Mouse (Mus musculus) megakaryocyte, embryonic 14.5 days (primary cell): Measurements from ENCODE around the gene Dapl1. TPM values are rescaled to one million over a fixed set of nuclear protein-coding genes. Genes with fewer than 3 reads are reported as not detected.

Source experiments
- H3K27me3 ChIP-seq: replicated peaks from 2 replicates; pipeline ENCODE3; 2012; ENCODE audit warnings: inconsistent platforms
- H3K36me3 ChIP-seq: replicated peaks from 2 replicates; pipeline ENCODE3; 2012; ENCODE audit warnings: low read length, inconsistent platforms, mixed read lengths
- H3K4me1 ChIP-seq: 2 replicates; pipeline ENCODE4 v1.6.1; 2012; ENCODE audit warnings: inconsistent platforms
- H3K4me3 ChIP-seq: replicated peaks from 2 replicates; pipeline ENCODE3; 2012; ENCODE audit warnings: moderate library complexity, mild to moderate bottlenecking, inconsistent platforms
- H3K9me3 ChIP-seq: 2 replicates; pipeline ENCODE4 v1.6.1; 2012; ENCODE audit warnings: inconsistent platforms
- FLI1 ChIP-seq: IDR thresholded peaks from 2 replicates; pipeline ENCODE4 v1.6.1; 2012; ENCODE audit warnings: low read length, inconsistent platforms, mixed read lengths
- GATA1 ChIP-seq: IDR thresholded peaks from 3 replicates; pipeline ENCODE4 v1.6.1; 2012; ENCODE audit warnings: mixed read lengths, low read length, inconsistent platforms, borderline replicate concordance
- polyA plus RNA-seq: library from polyadenylated mRNA; stranded (reverse); fragments of >175 nt; gene quantifications from 2 replicates; pipeline ENCODE4 v1.2.3, GENCODE M21; 2012; ENCODE audit warnings: low replicate concordance; ENCODE audit not compliant: insufficient read depth

The Dapl1 gene
- polyA plus RNA-seq, 1 experiment: not detected

GRCm38 (mm10) chr2:59470326-59471031 is 14.0 kb upstream of the Dapl1 start:
- no peaks in the 10 kb centered on the region for H3K9me3 ChIP-seq
- peaks cover 2% of the 10 kb centered on the region for H3K27me3 ChIP-seq
- TF ChIP-seq FLI1 (no peak), GATA1 (no peak)
- H3K4me1 ChIP-seq: peaks cover under 1% of the 10 kb centered on the region; the same call in 1 of the 2 replicates
- no peaks in the 10 kb centered on the region for H3K36me3 ChIP-seq
- no peak overlapping the region for H3K4me3 ChIP-seq

DNA sequence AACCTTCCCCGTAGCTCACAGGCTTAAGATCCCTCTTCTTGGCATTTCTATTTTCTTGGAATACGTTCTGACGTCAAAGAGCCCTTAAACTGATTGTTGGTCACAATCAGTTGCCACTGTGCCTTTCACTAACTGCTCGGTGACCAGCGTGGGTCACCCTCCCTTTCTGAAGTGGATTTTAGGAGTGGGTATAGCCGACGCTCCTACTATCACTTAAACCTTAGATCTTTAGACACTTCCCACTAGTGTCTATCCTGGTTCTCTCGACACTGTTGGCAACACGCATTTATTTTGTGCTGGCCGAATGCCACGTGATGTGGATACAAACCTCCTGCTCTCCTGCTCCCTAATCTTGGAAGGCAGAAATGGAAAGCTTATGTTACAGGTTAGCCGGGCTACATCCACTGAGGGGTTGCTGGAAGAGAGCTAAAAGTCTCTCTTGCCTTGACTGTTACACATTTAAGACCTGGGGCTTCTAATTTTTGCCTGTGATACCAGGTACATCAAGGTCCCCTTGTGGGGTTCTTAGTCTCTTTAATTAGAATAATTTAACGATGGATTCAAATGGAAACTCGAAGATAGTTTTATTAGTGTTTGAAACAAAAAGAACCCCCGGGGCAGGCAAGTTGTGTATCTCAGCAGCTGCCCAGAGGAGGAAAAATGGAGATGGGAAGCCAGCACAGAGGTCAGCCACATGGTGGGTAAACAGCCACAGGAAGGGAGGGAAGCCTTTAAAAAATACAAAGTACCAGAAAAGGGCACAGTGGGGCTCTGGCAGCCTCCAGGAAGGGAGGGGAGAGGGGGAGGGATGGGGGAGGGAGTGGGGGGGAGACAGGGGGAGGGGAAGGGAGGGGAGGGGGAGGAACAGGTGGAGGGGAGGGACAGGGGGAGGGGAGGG is 13.2 kb upstream of the Dapl1 start:
- Histone ChIP-seq H3K27me3 (peaks cover 2% of the 10 kb centered on the region), H3K36me3 (no peaks in the 10 kb centered on the region)

DNA sequence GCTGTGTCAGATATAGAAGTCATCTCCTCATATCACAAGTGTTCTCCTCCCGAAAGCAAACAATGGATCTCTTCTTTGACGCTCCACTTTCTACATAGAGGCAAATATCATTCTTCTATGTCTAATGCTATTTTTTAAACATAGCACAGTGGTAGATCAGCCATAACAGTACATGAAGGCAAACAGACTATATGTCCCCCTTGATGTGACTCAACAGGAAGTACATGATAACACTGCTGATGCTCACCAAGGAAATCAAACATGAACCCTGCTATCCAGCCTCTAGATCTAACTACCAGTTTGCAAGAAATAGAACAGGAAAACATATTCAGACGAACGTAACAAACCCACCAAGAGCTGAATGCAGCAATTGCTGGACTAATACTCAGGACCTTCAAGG is 10.1 kb upstream of the Dapl1 start:
- no peak for TF ChIP-seq FLI1
- TF ChIP-seq GATA1: no peak
- H3K27me3 ChIP-seq: peaks cover 2% of the 10 kb centered on the region
- H3K4me3 ChIP-seq: no peak overlapping the region
- H3K9me3 ChIP-seq: no peaks in the 10 kb centered on the region
- no peaks in the 10 kb centered on the region for H3K36me3 ChIP-seq
- peaks cover 3% of the 10 kb centered on the region; the same call in 1 of the 2 replicates for H3K4me1 ChIP-seq

More for the DNA sequence above, 13.2 kb upstream of the Dapl1 start:
- Histone ChIP-seq H3K4me1 (peaks cover 3% of the 10 kb centered on the region; the same call in 1 of the 2 replicates), H3K9me3 (no peaks in the 10 kb centered on the region), H3K4me3 (no peak overlapping the region)
- no peak for TF ChIP-seq FLI1
- no peak for TF ChIP-seq GATA1

DNA sequence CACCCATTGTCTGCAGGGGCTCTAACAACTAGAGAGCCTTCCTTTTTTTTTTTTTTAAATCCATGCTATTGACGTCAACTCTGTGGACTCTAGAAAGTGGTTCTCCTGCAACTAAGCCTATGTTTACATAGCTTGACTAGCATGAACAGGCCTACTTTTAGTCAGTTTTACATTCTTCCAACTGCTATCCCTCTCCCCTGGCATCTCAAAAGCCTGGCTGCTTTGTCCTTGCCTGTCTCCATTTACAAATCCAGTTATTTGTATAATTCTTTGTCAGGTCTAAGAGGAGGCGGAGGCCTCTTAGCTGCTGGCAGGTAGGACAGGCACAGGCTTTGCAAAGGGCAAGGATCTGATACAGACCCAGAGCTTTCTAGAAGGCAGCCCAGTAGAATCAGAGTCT is 627 bp downstream of the Dapl1 start:
- peaks cover 3% of the 10 kb centered on the region; the same call in 1 of the 2 replicates for H3K9me3 ChIP-seq
- no peak overlapping the region for H3K4me3 ChIP-seq
- no peaks in the 10 kb centered on the region for H3K27me3 ChIP-seq
- TF ChIP-seq GATA1 (no peak), FLI1 (no peak)
- no peaks in the 10 kb centered on the region for H3K4me1 ChIP-seq
- H3K36me3 ChIP-seq: no peaks in the 10 kb centered on the region

GRCm38 (mm10) chr2:59485657-59486056 is 1.2 kb downstream of the Dapl1 start:
- no peak overlapping the region for H3K4me3 ChIP-seq

DNA sequence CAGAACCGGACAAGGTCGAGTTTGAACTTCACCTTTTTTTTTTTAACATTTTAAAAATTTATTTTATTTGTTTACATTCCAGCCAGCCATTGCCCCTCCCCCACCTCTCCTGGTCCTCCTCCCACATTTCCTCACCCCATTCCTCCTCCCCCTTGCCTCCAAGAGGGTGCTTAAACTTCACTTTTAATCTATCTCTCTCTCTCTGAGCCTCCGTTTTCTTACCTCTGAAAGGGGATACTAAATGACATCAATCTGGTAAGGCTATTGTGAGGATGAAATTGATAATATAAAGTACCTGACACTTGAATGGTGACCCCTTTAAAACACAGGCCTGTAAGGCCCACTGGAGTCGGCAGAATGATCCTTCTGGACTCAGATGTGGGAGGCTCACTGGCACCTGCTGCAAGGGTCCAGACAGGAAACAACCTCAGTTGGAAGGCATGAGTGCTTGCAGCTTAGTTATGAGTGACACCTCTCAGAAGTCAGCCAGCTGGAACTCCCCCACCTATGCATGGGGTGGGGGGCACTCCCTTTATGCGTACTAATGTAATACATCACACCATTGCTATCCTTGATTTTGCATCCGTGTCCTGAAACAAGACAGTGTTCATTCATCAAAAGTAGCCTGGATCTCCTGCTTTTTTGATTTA is 1.9 kb downstream of the Dapl1 start:
- no peaks in the 10 kb centered on the region for H3K36me3 ChIP-seq
- H3K27me3 ChIP-seq: no peaks in the 10 kb centered on the region
- no peak for TF ChIP-seq FLI1
- TF ChIP-seq GATA1: no peak
- no peak overlapping the region for H3K4me3 ChIP-seq
- H3K4me1 ChIP-seq: no peaks in the 10 kb centered on the region
- H3K9me3 ChIP-seq: peaks cover 6% of the 10 kb centered on the region; the same call in 1 of the 2 replicates

More at GRCm38 (mm10) chr2:59485657-59486056, 1.2 kb downstream of the Dapl1 start:
- no peak for TF ChIP-seq FLI1
- no peak for TF ChIP-seq GATA1
- Histone ChIP-seq H3K27me3 (no peaks in the 10 kb centered on the region), H3K9me3 (peaks cover 6% of the 10 kb centered on the region; the same call in 1 of the 2 replicates), H3K4me1 (no peaks in the 10 kb centered on the region), H3K36me3 (no peaks in the 10 kb centered on the region)

- peaks cover 6% of the 10 kb centered on the region; the same call in 1 of the 2 replicates for H3K9me3 ChIP-seq
- H3K27me3 ChIP-seq: no peaks in the 10 kb centered on the region
- H3K4me3 ChIP-seq: no peak overlapping the region
- no peaks in the 10 kb centered on the region for H3K36me3 ChIP-seq
- no peak for TF ChIP-seq GATA1
- TF ChIP-seq FLI1: no peak
- no peaks in the 10 kb centered on the region for H3K4me1 ChIP-seq
Measured at GRCm38 (mm10) chr2:59488235-59488634, 3.8 kb downstream of the Dapl1 start.

DNA sequence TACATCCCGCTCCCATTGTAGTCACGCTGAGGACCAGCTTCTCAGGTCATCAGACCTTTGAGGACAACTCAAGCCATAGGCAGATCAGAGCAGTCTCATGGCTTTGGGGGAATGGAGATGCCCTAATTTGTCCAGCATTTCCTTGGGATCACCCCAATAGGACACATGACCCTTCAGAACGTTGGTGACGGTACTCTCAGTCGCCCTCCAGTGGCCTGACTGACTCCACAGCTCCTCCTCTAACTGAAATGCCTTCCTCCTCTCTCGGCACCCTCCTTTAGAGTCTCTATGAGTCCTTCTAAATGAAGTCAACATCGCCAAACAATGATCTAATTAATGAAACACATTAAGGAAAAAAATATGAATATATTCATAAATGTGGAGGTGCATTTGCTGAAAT is 5.9 kb downstream of the Dapl1 start:
- peaks cover 7% of the 10 kb centered on the region for H3K27me3 ChIP-seq

GRCm38 (mm10) chr2:59493445-59494085 is 9.1 kb downstream of the Dapl1 start:
- no peaks in the 10 kb centered on the region for H3K36me3 ChIP-seq
- no peak for TF ChIP-seq GATA1
- no peak for TF ChIP-seq FLI1
- peaks cover 7% of the 10 kb centered on the region for H3K9me3 ChIP-seq
- H3K27me3 ChIP-seq: peaks cover 9% of the 10 kb centered on the region
- no peak overlapping the region for H3K4me3 ChIP-seq
- no peaks in the 10 kb centered on the region for H3K4me1 ChIP-seq

More for the DNA sequence above, 5.9 kb downstream of the Dapl1 start:
- no peak for TF ChIP-seq FLI1
- TF ChIP-seq GATA1: no peak
- Histone ChIP-seq H3K4me1 (no peaks in the 10 kb centered on the region), H3K9me3 (peaks cover 10% of the 10 kb centered on the region), H3K4me3 (no peak overlapping the region), H3K36me3 (no peaks in the 10 kb centered on the region)
